Mouse (Mus musculus): ENCODE measurements around the gene Serpina3n. TPM values are rescaled to one million over a fixed set of nuclear protein-coding genes. Genes with fewer than 3 reads are reported as not detected.

Serpina3n gene
- total and polyA plus RNA-seq, 3 experiments = not detected

- no peaks in the 10 kb centered on the region for H3K36me3 ChIP-seq (replicated peaks in 1 of 2; ENCODE audit: control insufficient read depth in 1 of 2, insufficient read depth in 1 of 2, low read length in 1 of 2)
- DNase-seq (ENCODE audit: extremely low read depth) = no peak
- in situ Hi-C loops (cut with MboI; ENCODE audit: low pct_ligation_motif_present, low pct_unique_long_range_greater_than_20kb, low sequenced_read_pairs) = no loop called here
- no peaks in the 10 kb centered on the region for H3K79me2 ChIP-seq (replicated peaks; ENCODE audit: control insufficient read depth, extremely low read depth, insufficient read depth, poor library complexity, severe bottlenecking)
- no peak overlapping the region for H3K9ac ChIP-seq (ENCODE audit: insufficient read depth, low read depth)
- H3K4me2 ChIP-seq (ENCODE audit: insufficient read depth, low read depth, poor library complexity, severe bottlenecking) = no peak overlapping the region
- H3K9me3 ChIP-seq (replicated peaks; ENCODE audit: low read length) = peaks cover 2% of the 10 kb centered on the region
- H3K4me3 ChIP-seq (replicated peaks in 1 of 3; ENCODE audit: low read depth in 2 of 3, low read length in 2 of 3, poor library complexity in 1 of 3) = no peak overlapping the region
- TF ChIP-seq POLR2A (IDR thresholded peaks at IDR 0.05; ENCODE audit: low read depth, low read length) (no peak), HCFC1 (IDR thresholded peaks at IDR 0.05; ENCODE audit: low read depth, low read length) (no peak), TCF12 (IDR thresholded peaks at IDR 0.05; ENCODE audit: low read depth, low read length) (no peak), RCOR1 (conservative IDR thresholded peaks at IDR 0.05; ENCODE audit: low read depth, low read length) (no peak), MAZ (IDR thresholded peaks at IDR 0.05; ENCODE audit: low read depth, low read length) (no peak), SMC3 (IDR thresholded peaks at IDR 0.05; ENCODE audit: low read depth, low read length) (no peak), PAX5 (IDR thresholded peaks at IDR 0.05; ENCODE audit: low read length) (no peak), RAD21 (IDR thresholded peaks at IDR 0.05; ENCODE audit: low read depth, low read length) (no peak), JUND (conservative IDR thresholded peaks at IDR 0.05; ENCODE audit: low read depth, low read length) (no peak), EP300 (IDR thresholded peaks at IDR 0.05; ENCODE audit: low read length) (no peak), NELFE (IDR thresholded peaks at IDR 0.05; ENCODE audit: low read depth, low read length) (no peak), POLR2AphosphoS2 (IDR thresholded peaks at IDR 0.05; ENCODE audit: low read depth, low read length) (no peak)
- dilution Hi-C loops (cut with MboI; ENCODE audit: extremely low pct_ligation_motif_present, extremely low pct_unique_long_range_greater_than_20kb, low sequenced_read_pairs) = no loop called here
- H3K27me3 ChIP-seq (replicated peaks) = peaks cover 59% of the 10 kb centered on the region
- H3K4me1 ChIP-seq (ENCODE audit: control insufficient read depth in 1 of 2, insufficient read depth in 2 of 2) = no peaks in the 10 kb centered on the region
- H3K27ac ChIP-seq (ENCODE audit: insufficient read depth, low read depth) = no peak overlapping the region
These were observed 43.7 kb downstream of the Serpina3n start for GRCm38 (mm10) chr12:104450257-104450656.

DNA sequence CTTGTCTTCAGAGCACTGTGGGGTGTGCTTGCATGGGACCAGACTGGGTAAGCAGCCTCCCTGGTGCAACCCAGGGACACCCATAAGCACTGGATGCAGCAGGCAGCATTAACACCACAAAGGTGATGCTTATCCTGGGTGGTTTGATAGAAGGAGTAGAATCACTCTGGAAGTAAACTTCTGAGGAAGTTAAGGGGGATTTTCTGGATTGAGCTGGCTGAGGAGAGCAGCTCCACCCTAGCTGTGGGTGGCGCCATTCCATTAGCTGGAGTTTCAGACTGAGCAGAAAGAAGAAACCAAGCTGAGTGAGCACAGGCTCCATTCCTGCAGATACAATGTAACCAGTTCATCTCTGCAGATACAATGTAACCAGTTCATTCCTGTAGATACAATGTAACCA, 46.5 kb downstream of the Serpina3n start:
- no peak overlapping the region for H3K27ac ChIP-seq (ENCODE audit: insufficient read depth, low read depth)
- in situ Hi-C loops (cut with MboI; ENCODE audit: low pct_ligation_motif_present, low pct_unique_long_range_greater_than_20kb, low sequenced_read_pairs) (no loop called here), dilution Hi-C loops (cut with MboI; ENCODE audit: extremely low pct_ligation_motif_present, extremely low pct_unique_long_range_greater_than_20kb, low sequenced_read_pairs) (no loop called here)
- DNase-seq (ENCODE audit: extremely low read depth) = no peak
- no peaks in the 10 kb centered on the region for H3K4me1 ChIP-seq (ENCODE audit: control insufficient read depth in 1 of 2, insufficient read depth in 2 of 2)
- no peaks in the 10 kb centered on the region for H3K79me2 ChIP-seq (replicated peaks; ENCODE audit: control insufficient read depth, extremely low read depth, insufficient read depth, poor library complexity, severe bottlenecking)
- peaks cover 81% of the 10 kb centered on the region for H3K27me3 ChIP-seq (replicated peaks)
- no peak overlapping the region for H3K9ac ChIP-seq (ENCODE audit: insufficient read depth, low read depth)
- peaks cover 6% of the 10 kb centered on the region for H3K9me3 ChIP-seq (replicated peaks; ENCODE audit: low read length)
- H3K4me2 ChIP-seq (ENCODE audit: insufficient read depth, low read depth, poor library complexity, severe bottlenecking) = no peak overlapping the region
- H3K4me3 ChIP-seq (replicated peaks in 1 of 3; ENCODE audit: low read depth in 2 of 3, low read length in 2 of 3, poor library complexity in 1 of 3) = no peak overlapping the region
- no peaks in the 10 kb centered on the region for H3K36me3 ChIP-seq (replicated peaks in 1 of 2; ENCODE audit: control insufficient read depth in 1 of 2, insufficient read depth in 1 of 2, low read length in 1 of 2)
- TF ChIP-seq ZMIZ1 (IDR thresholded peaks at IDR 0.05; ENCODE audit: low read depth, low read length) (no peak), MEF2A (IDR thresholded peaks at IDR 0.05; ENCODE audit: borderline replicate concordance, low read depth, low read length) (no peak), MAZ (IDR thresholded peaks at IDR 0.05; ENCODE audit: low read depth, low read length) (no peak), RAD21 (IDR thresholded peaks at IDR 0.05; ENCODE audit: low read depth, low read length) (no peak), ZNF384 (IDR thresholded peaks at IDR 0.05; ENCODE audit: low read depth, low read length) (no peak), MXI1 (IDR thresholded peaks at IDR 0.05; ENCODE audit: low read depth, low read length) (no peak), PAX5 (IDR thresholded peaks at IDR 0.05; ENCODE audit: low read length) (no peak), UBTF (IDR thresholded peaks at IDR 0.05; ENCODE audit: low read depth, low read length) (no peak), SIN3A (IDR thresholded peaks at IDR 0.05; ENCODE audit: low read length) (no peak), NELFE (IDR thresholded peaks at IDR 0.05; ENCODE audit: low read depth, low read length) (no peak), ZC3H11A (IDR thresholded peaks at IDR 0.05; ENCODE audit: low read depth, low read length) (no peak), SMC3 (IDR thresholded peaks at IDR 0.05; ENCODE audit: low read depth, low read length) (no peak), CTCF (conservative IDR thresholded peaks at IDR 0.05 in 1 of 2, IDR thresholded peaks at IDR 0.05 in 1 of 2; ENCODE audit: low read depth in 2 of 2, low read length in 2 of 2) (no peak), JUND (conservative IDR thresholded peaks at IDR 0.05; ENCODE audit: low read depth, low read length) (no peak), IRF4 (IDR thresholded peaks at IDR 0.05; ENCODE audit: low read depth, low read length) (no peak), E2F4 (IDR thresholded peaks at IDR 0.05; ENCODE audit: insufficient replicate concordance, low read depth, low read length) (no peak), ZKSCAN1 (IDR thresholded peaks at IDR 0.05; ENCODE audit: borderline replicate concordance, low read depth, low read length) (no peak), USF2 (conservative IDR thresholded peaks at IDR 0.05; ENCODE audit: low read depth, low read length) (no peak)
